Mouse (Mus musculus): ENCODE results near the gene Ngb. TPM values are rescaled to one million over a fixed set of nuclear protein-coding genes. Genes with fewer than 3 reads are reported as not detected.

Gene Ngb
- total and polyA plus RNA-seq, 3 experiments: not detected

DNA sequence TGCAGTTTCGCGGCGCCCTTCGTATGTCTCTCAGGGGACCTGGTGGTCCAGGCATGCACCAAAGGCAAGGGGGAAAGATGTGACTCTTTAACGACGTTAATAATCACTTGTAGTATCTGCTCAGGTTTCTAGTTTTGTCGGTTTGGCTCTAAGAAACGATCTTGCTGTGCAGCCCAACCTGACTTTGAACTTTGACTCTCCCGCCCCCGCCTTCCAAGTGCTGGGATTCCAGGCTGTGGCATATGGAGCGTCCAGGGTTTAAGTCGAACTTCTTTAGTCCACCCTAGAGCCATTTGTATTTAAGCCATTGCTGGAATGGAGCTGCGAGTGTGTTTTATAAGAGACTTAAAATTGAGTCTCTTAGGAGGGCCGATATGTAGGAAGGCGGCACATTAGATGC, 45.8 kb upstream of the Ngb start:
- peak overlapping the region; percentile 73 for H3K4me2 ChIP-seq (ENCODE audit: insufficient read depth, low read depth, poor library complexity, severe bottlenecking)
- dilution Hi-C loops (cut with MboI; ENCODE audit: extremely low pct_ligation_motif_present, extremely low pct_unique_long_range_greater_than_20kb, low sequenced_read_pairs): no loop called here
- in situ Hi-C loops (cut with MboI; ENCODE audit: low pct_ligation_motif_present, low pct_unique_long_range_greater_than_20kb, low sequenced_read_pairs): no loop called here
- peaks cover 3 to 8% of the 10 kb centered on the region in 2 experiments for H3K36me3 ChIP-seq (replicated peaks in 1 of 2; ENCODE audit: control insufficient read depth in 1 of 2, insufficient read depth in 1 of 2, low read length in 1 of 2)
- peaks cover 5% of the 10 kb centered on the region for H3K9me3 ChIP-seq (replicated peaks; ENCODE audit: low read length)
- peaks cover 22% of the 10 kb centered on the region for H3K79me2 ChIP-seq (replicated peaks; ENCODE audit: control insufficient read depth, extremely low read depth, insufficient read depth, poor library complexity, severe bottlenecking)
- peak overlapping the region; percentile 76; the same call in 1 of the 2 replicates for H3K27ac ChIP-seq (ENCODE audit: insufficient read depth, low read depth)
- peak overlapping the region; percentile 92 for H3K9ac ChIP-seq (ENCODE audit: insufficient read depth, low read depth)
- no peaks in the 10 kb centered on the region for H3K27me3 ChIP-seq (replicated peaks)
- H3K4me3 ChIP-seq (replicated peaks in 1 of 3; ENCODE audit: low read depth in 2 of 3, low read length in 2 of 3, poor library complexity in 1 of 3): peak overlapping the region; percentile 72 to 98 (median 85)
- DNase-seq (ENCODE audit: extremely low read depth): no peak
- H3K4me1 ChIP-seq (ENCODE audit: control insufficient read depth in 1 of 2, insufficient read depth in 2 of 2): peaks cover 0 to 20% of the 10 kb centered on the region in 2 experiments; a peak in 2 of 4 replicates
- no peak for TF ChIP-seq HCFC1 (IDR thresholded peaks at IDR 0.05; ENCODE audit: low read depth, low read length)
- no peak for TF ChIP-seq IRF4 (IDR thresholded peaks at IDR 0.05; ENCODE audit: low read depth, low read length)
- no peak for TF ChIP-seq ELF1 (IDR thresholded peaks at IDR 0.05; ENCODE audit: low read depth, low read length)
- no peak for TF ChIP-seq ZC3H11A (IDR thresholded peaks at IDR 0.05; ENCODE audit: low read depth, low read length)
- TF ChIP-seq TCF12 (IDR thresholded peaks at IDR 0.05; ENCODE audit: low read depth, low read length): no peak
- no peak for TF ChIP-seq ETS1 (conservative IDR thresholded peaks at IDR 0.05; ENCODE audit: low read depth, low read length)
- TF ChIP-seq ZMIZ1 (IDR thresholded peaks at IDR 0.05; ENCODE audit: low read depth, low read length): no peak
- no peak for TF ChIP-seq ZKSCAN1 (IDR thresholded peaks at IDR 0.05; ENCODE audit: borderline replicate concordance, low read depth, low read length)
- no peak for TF ChIP-seq E2F4 (IDR thresholded peaks at IDR 0.05; ENCODE audit: insufficient replicate concordance, low read depth, low read length)

DNA sequence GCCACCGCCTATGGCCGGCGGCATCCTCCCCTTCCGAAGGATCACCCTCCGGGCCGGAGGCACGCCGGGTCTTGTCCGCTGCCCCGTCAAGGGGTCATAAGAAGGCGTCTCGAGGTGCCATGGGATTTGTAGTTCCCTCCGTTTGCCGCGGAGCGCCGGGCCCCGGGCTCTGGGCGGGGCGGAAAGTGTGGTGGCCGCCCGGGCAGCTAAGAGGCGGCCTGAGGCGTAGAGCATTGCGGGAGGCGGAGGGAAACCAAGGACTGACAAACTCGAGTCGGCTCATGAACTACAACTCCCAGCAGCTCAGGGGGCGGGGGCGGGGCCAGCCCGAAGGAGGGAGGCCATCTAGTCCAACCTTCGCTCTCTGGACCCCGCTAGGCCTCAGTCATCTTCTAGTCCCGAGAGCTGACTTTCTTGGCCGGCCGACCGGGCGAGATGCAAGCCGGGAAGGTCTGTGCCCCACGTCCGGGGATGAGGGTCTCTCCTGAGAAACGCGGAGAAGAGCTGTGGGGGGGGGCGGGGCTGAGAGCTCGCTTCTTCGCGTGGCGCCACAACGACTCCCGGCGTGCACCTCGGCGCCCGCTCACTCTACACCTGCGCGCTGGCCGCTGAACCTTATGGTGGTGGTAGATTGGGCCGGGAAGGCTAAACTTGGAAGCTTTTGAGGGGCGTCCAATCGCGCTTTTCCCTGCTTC, 45.2 kb upstream of the Ngb start, which contains the start of gene Pomt2:
Pomt2 (minus strand) TSS at position 574 of the 695 bp plus-strand sequence.
- Histone ChIP-seq H3K4me2 (ENCODE audit: insufficient read depth, low read depth, poor library complexity, severe bottlenecking) (peak within 1 kb of the TSS; percentile 89), H3K36me3 (replicated peaks in 1 of 2; ENCODE audit: control insufficient read depth in 1 of 2, insufficient read depth in 1 of 2, low read length in 1 of 2) (peaks cover 3 to 8% of the 10 kb centered on the region in 2 experiments), H3K9me3 (replicated peaks; ENCODE audit: low read length) (peaks cover 5% of the 10 kb centered on the region), H3K27ac (ENCODE audit: insufficient read depth, low read depth) (peak within 1 kb of the TSS; percentile 86), H3K4me3 (replicated peaks in 1 of 3; ENCODE audit: low read depth in 2 of 3, low read length in 2 of 3, poor library complexity in 1 of 3) (peak within 1 kb of the TSS; percentile 75 to 98 (median 85)), H3K4me1 (ENCODE audit: control insufficient read depth in 1 of 2, insufficient read depth in 2 of 2) (peaks cover 0 to 20% of the 10 kb centered on the region in 2 experiments; a peak in 2 of 4 replicates), H3K9ac (ENCODE audit: insufficient read depth, low read depth) (peak within 1 kb of the TSS; percentile 92), H3K79me2 (replicated peaks; ENCODE audit: control insufficient read depth, extremely low read depth, insufficient read depth, poor library complexity, severe bottlenecking) (peaks cover 22% of the 10 kb centered on the region), H3K27me3 (replicated peaks) (no peaks in the 10 kb centered on the region)
- dilution Hi-C loops (cut with MboI; ENCODE audit: extremely low pct_ligation_motif_present, extremely low pct_unique_long_range_greater_than_20kb, low sequenced_read_pairs) (no loop called here), in situ Hi-C loops (cut with MboI; ENCODE audit: low pct_ligation_motif_present, low pct_unique_long_range_greater_than_20kb, low sequenced_read_pairs) (no loop called here)
- peak; percentile 95 for DNase-seq (ENCODE audit: extremely low read depth)
- TF ChIP-seq RAD21 (IDR thresholded peaks at IDR 0.05; ENCODE audit: low read depth, low read length): no peak
- TF ChIP-seq NRF1 (IDR thresholded peaks at IDR 0.05; ENCODE audit: low read depth, low read length): peak; percentile 78
- no peak for TF ChIP-seq USF2 (conservative IDR thresholded peaks at IDR 0.05; ENCODE audit: low read depth, low read length)
- peak; percentile 80 for TF ChIP-seq SIN3A (IDR thresholded peaks at IDR 0.05; ENCODE audit: low read length)
- TF ChIP-seq NELFE (IDR thresholded peaks at IDR 0.05; ENCODE audit: low read depth, low read length): peak; percentile 88
- no peak for TF ChIP-seq ZC3H11A (IDR thresholded peaks at IDR 0.05; ENCODE audit: low read depth, low read length)
- TF ChIP-seq POLR2AphosphoS2 (IDR thresholded peaks at IDR 0.05; ENCODE audit: low read depth, low read length): no peak; the same call in 1 of the 2 replicates
- TF ChIP-seq ZNF384 (IDR thresholded peaks at IDR 0.05; ENCODE audit: low read depth, low read length): 0 out of 2 replicates have a peak, but pooled peaks have one; percentile 23
- no peak for TF ChIP-seq ETS1 (conservative IDR thresholded peaks at IDR 0.05; ENCODE audit: low read depth, low read length)
- TF ChIP-seq HCFC1 (IDR thresholded peaks at IDR 0.05; ENCODE audit: low read depth, low read length): peak; percentile 94
- peak; percentile 51 for TF ChIP-seq ELF1 (IDR thresholded peaks at IDR 0.05; ENCODE audit: low read depth, low read length)
- TF ChIP-seq TBP (conservative IDR thresholded peaks at IDR 0.05; ENCODE audit: low read depth, low read length): no peak
- no peak for TF ChIP-seq MAFK (IDR thresholded peaks at IDR 0.05; ENCODE audit: insufficient replicate concordance, low read length)
- TF ChIP-seq SMC3 (IDR thresholded peaks at IDR 0.05; ENCODE audit: low read depth, low read length): no peak
- peak; percentile 76 for TF ChIP-seq POLR2A (IDR thresholded peaks at IDR 0.05; ENCODE audit: low read depth, low read length)
- TF ChIP-seq CHD1 (IDR thresholded peaks at IDR 0.05; ENCODE audit: low read depth, low read length): 0 out of 2 replicates have a peak, but pooled peaks have one; percentile 66
- TF ChIP-seq GABPA (IDR thresholded peaks at IDR 0.05; ENCODE audit: insufficient replicate concordance, low read depth, low read length): peak; percentile 45; the same call in 1 of the 2 replicates
- TF ChIP-seq EP300 (IDR thresholded peaks at IDR 0.05; ENCODE audit: low read length): no peak
- 0 out of 2 replicates have a peak, but pooled peaks have one; percentile 42 for TF ChIP-seq E2F4 (IDR thresholded peaks at IDR 0.05; ENCODE audit: insufficient replicate concordance, low read depth, low read length)
- TF ChIP-seq ZMIZ1 (IDR thresholded peaks at IDR 0.05; ENCODE audit: low read depth, low read length): peak; percentile 78; the same call in 1 of the 2 replicates
- peak; percentile 57 for TF ChIP-seq MXI1 (IDR thresholded peaks at IDR 0.05; ENCODE audit: low read depth, low read length)
- TF ChIP-seq KAT2A (IDR thresholded peaks at IDR 0.05; ENCODE audit: insufficient replicate concordance, low read length): peak; percentile 92
- TF ChIP-seq CHD2 (IDR thresholded peaks at IDR 0.05; ENCODE audit: low read length): peak; percentile 67
- TF ChIP-seq MEF2A (IDR thresholded peaks at IDR 0.05; ENCODE audit: borderline replicate concordance, low read depth, low read length): 0 out of 2 replicates have a peak, but pooled peaks have one; percentile 57
- no peak; the same call in 1 of the 2 replicates for TF ChIP-seq BHLHE40 (IDR thresholded peaks at IDR 0.05; ENCODE audit: low read depth, low read length)
- peak; percentile 32; the same call in 1 of the 2 replicates for TF ChIP-seq MYC (IDR thresholded peaks at IDR 0.05; ENCODE audit: low read depth, low read length)

All from CH12.LX (cell line).